Mouse (Mus musculus) brain, embryonic 14.5 days (tissue): ENCODE data around the gene Chpf.

Experiments used
- CTCF ChIP-seq: fragments of 200-500 bp; IDR thresholded peaks from 2 replicates; pipeline ENCODE4 v1.5.1; 2012; ENCODE audit warnings: inconsistent platforms, mild to moderate bottlenecking, moderate library complexity, borderline replicate concordance; ENCODE audit not compliant: insufficient read depth, insufficient read length; ENCODE audit errors: extremely low read depth
- POLR2A ChIP-seq: fragments of 200-500 bp; IDR thresholded peaks from 2 replicates; pipeline ENCODE4 v1.6.1; 2012; ENCODE audit warnings: mild to moderate bottlenecking, inconsistent platforms, borderline replicate concordance; ENCODE audit not compliant: poor library complexity, insufficient read depth, insufficient read length, severe bottlenecking; ENCODE audit errors: extremely low read depth

DNA sequence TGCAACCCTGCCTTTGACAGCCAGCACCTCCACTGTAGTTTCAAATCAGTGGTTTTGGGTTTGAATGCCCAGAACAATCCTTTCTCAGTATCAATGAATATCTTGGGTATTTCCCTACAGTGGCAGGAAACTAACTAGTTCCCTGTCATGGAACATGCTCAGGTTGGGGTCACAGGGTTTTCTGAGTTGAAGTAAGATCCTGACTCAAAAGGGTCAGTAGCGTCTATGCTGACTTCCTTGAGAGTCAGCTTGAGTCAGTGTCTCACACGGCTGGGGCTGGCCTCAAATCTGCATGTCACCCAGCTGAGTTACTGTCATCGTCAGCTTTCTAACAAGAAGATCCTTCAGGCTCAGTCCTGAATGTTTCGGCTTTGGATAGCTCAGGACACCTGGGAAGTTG is 19.8 kb upstream of the Chpf start:
- TF ChIP-seq CTCF: no peak
- TF ChIP-seq POLR2A: no peak
